Mouse (Mus musculus): ENCODE data around the gene Zfp992. TPM values are rescaled to one million over a fixed set of nuclear protein-coding genes. Genes with fewer than 3 reads are reported as not detected.

Zfp992 gene
- polyA plus RNA-seq, 2 experiments from 2014 or later, result 2.3 to 5.4 TPM

Other genes with a start within 250 kb of the Zfp992 start
- gene Zfp981, start 53.0 kb downstream of the Zfp992 start, polyA plus RNA-seq (2017; shearing (Covaris generic)), result not detected
- 10 to 100 TPM in 1 of 2 experiments, 1 to 10 TPM in 1; 6.0 to 10.8 TPM for gene Zfp993, start 161.9 kb downstream of the Zfp992 start, polyA plus RNA-seq (2017; shearing (Covaris generic))

Measured in CD4-positive, CD25-positive, alpha-beta regulatory T cell, adult 4 months (primary cell).